Mouse (Mus musculus): ENCODE data around the gene Gpr25.

The Gpr25 gene

GRCm38 (mm10) chr1:136232986-136233790 is 27.5 kb downstream of the Gpr25 start:
- DNase-seq = no peak

- no peak for DNase-seq
Measured at GRCm38 (mm10) chr1:136232285-136232926, 28.3 kb downstream of the Gpr25 start.

- DNase-seq = no peak
Measured at GRCm38 (mm10) chr1:136231596-136231995, 29.1 kb downstream of the Gpr25 start.

GRCm38 (mm10) chr1:136230201-136230600 is 30.5 kb downstream of the Gpr25 start:
- no peak for DNase-seq

- DNase-seq = no peak
Measured at GRCm38 (mm10) chr1:136229040-136229373, 31.7 kb downstream of the Gpr25 start.

- no peak for DNase-seq
Measured at GRCm38 (mm10) chr1:136228328-136229039, 32.2 kb downstream of the Gpr25 start.

- no peak for DNase-seq
Measured at GRCm38 (mm10) chr1:136227870-136228269, 32.8 kb downstream of the Gpr25 start.

GRCm38 (mm10) chr1:136226626-136227025 is 34.0 kb downstream of the Gpr25 start:
- DNase-seq = no peak

- DNase-seq = no peak
Measured at GRCm38 (mm10) chr1:136225846-136226245, 34.8 kb downstream of the Gpr25 start.

GRCm38 (mm10) chr1:136223758-136224342 is 36.8 kb downstream of the Gpr25 start:
- DNase-seq = no peak

GRCm38 (mm10) chr1:136222386-136222785 is 38.3 kb downstream of the Gpr25 start:
- DNase-seq = no peak

- no peak for DNase-seq
Measured at GRCm38 (mm10) chr1:136220037-136220871, 40.4 kb downstream of the Gpr25 start.

- no peak for DNase-seq
Measured at GRCm38 (mm10) chr1:136214304-136214703, 46.4 kb downstream of the Gpr25 start.

GRCm38 (mm10) chr1:136212803-136213202 is 47.9 kb downstream of the Gpr25 start, which contains the start of gene Mroh3:
Gene Mroh3, minus strand, starts transcription at chr1:136212828.
- peak; percentile 9 for DNase-seq

Data from cerebellum, adult 9-10 months (tissue).